10 mouse cellular contexts compared by ENCODE assay signal in the genomic region with DNA sequence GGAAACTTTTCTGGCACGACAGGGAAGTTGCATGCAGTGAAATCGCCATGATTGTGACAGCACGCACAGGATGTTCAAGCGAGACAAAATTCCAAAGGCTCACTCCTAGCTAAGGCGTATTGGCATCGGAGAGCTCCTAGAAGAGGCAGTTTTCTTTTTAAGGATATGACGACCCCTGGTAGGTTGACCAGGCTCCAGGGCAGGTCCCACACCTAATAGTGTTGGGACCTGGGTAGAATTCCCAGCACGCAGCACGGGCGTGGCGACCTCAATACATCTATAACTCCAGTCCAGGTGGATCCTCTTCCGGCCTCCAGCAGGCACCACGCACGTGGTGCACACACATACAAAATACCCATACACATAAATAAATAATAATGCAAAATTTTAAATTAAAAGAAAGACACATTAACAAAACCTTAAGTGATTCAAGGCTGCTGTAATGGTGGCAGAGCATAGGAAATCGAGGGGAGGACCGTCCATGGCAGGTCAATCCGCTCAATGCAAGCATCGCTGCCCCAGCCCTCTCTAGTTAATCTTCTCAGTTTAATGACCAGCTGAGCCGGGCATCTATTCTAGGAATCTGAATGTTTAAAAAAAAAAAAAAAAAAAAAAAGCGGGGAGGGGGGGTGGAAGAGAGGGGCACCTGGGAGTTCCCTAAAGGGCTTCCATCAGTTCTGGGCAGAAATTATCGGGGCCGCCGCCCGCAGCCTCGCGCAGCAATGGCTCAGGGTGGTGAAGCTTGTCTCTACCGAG. TPM values are rescaled to one million over a fixed set of nuclear protein-coding genes. Genes with fewer than 3 reads are reported as not detected.
DNase-seq lines count a peak whose midpoint lies in the region; ATAC-seq and TF ChIP-seq lines count a peak whose summit lies in the region.
"Had no signal": no experiment of that assay in that cellular context is flagged by ENCODE, and none has a peak within 500 bp of the region (broad histone marks: within the 10 kb centered on the region; RNA-seq: fewer than 3 reads in every experiment).

No protein-coding gene starts in this region.

- no peak for ATAC-seq in heart, embryonic 12.5 days (ENCODE audit: insufficient number of reproducible peaks, low FRiP score)
- ATAC-seq in forebrain, embryonic 12.5 days (ENCODE audit: low FRiP score): peak; percentile 48
- 0 out of 2 replicates have a peak, but pooled peaks have one; percentile 1 for ATAC-seq in limb, embryonic 15.5 days (ENCODE audit: insufficient number of reproducible peaks, low FRiP score, low TSS enrichment, low read depth)

- TF ChIP-seq CTCF in E14TG2a.4 (conservative IDR thresholded peaks at IDR 0.05; ENCODE audit: low read length): no peak

- H3K27ac ChIP-seq in heart, embryonic 12.5 days (ENCODE audit: poor library complexity, severe bottlenecking): 0 out of 2 replicates have a peak overlapping the region, but pooled peaks have one; percentile 36
- no peak overlapping the region for H3K27ac ChIP-seq in forebrain, embryonic 12.5 days
- H3K27ac ChIP-seq in limb, embryonic 15.5 days: peak overlapping the region; percentile 38; the same call in 1 of the 2 replicates

- peak overlapping the region; percentile 75 for H3K9ac ChIP-seq in heart, embryonic 12.5 days
- peak overlapping the region; percentile 69 for H3K9ac ChIP-seq in forebrain, embryonic 12.5 days
- peak overlapping the region; percentile 70; the same call in 1 of the 2 replicates for H3K9ac ChIP-seq in limb, embryonic 15.5 days

- peak overlapping the region; percentile 72 for H3K4me3 ChIP-seq in heart, embryonic 12.5 days
- peak overlapping the region; percentile 82 for H3K4me3 ChIP-seq in E14TG2a.4 (replicated peaks; ENCODE audit: low read length)
- H3K4me3 ChIP-seq in forebrain, embryonic 12.5 days (replicated peaks): peak overlapping the region; percentile 71
- H3K4me3 ChIP-seq in limb, embryonic 15.5 days: peak overlapping the region; percentile 76

- H3K9me3 ChIP-seq in heart, embryonic 12.5 days (replicated peaks): no peaks in the 10 kb centered on the region
- H3K9me3 ChIP-seq in E14TG2a.4 (ENCODE audit: low read length): no peaks in the 10 kb centered on the region
- no peaks in the 10 kb centered on the region for H3K9me3 ChIP-seq in forebrain, embryonic 12.5 days
- no peaks in the 10 kb centered on the region for H3K9me3 ChIP-seq in limb, embryonic 15.5 days

- H3K36me3 ChIP-seq in heart, embryonic 12.5 days: peaks cover 28% of the 10 kb centered on the region
- no peaks in the 10 kb centered on the region for H3K36me3 ChIP-seq in E14TG2a.4 (ENCODE audit: insufficient read depth, low read length)
- H3K36me3 ChIP-seq in forebrain, embryonic 12.5 days (replicated peaks): peaks cover 16% of the 10 kb centered on the region
- peaks cover 15% of the 10 kb centered on the region for H3K36me3 ChIP-seq in limb, embryonic 15.5 days

- no peak for DNase-seq in heart, postnatal 25 days (ENCODE audit: low spot score)
- no peak for DNase-seq in adrenal gland, adult 2 months
- no peak for DNase-seq in retina, postnatal 1 day
- no peak for DNase-seq in natural killer cell, adult 2 months (ENCODE audit: low spot score in 2 of 2)

- WGBS in heart, embryonic 12.5 days: 28% methylated on average over 27 of the region's 27 CpGs
- WGBS in forebrain, embryonic 12.5 days: 28% methylated on average over 27 of the region's 27 CpGs
- 27% methylated on average over 27 of the region's 27 CpGs for WGBS in limb, embryonic 15.5 days

- no peaks in the 10 kb centered on the region for H3K27me3 ChIP-seq in heart, embryonic 12.5 days (replicated peaks)
- peaks cover 12% of the 10 kb centered on the region for H3K27me3 ChIP-seq in E14TG2a.4 (ENCODE audit: insufficient read depth, low read length)
- no peaks in the 10 kb centered on the region for H3K27me3 ChIP-seq in forebrain, embryonic 12.5 days
- no peaks in the 10 kb centered on the region for H3K27me3 ChIP-seq in limb, embryonic 15.5 days
- H3K27me3 ChIP-seq: Patski had no signal

- H3K4me2 ChIP-seq in heart, embryonic 12.5 days: peak overlapping the region; percentile 72
- peak overlapping the region; percentile 75 for H3K4me2 ChIP-seq in forebrain, embryonic 12.5 days
- H3K4me2 ChIP-seq in limb, embryonic 15.5 days: peak overlapping the region; percentile 82

- peaks cover 13% of the 10 kb centered on the region for H3K4me1 ChIP-seq in heart, embryonic 12.5 days (replicated peaks)
- peaks cover 42% of the 10 kb centered on the region for H3K4me1 ChIP-seq in E14TG2a.4 (replicated peaks; ENCODE audit: low read depth, low read length)
- H3K4me1 ChIP-seq in forebrain, embryonic 12.5 days: peaks cover 20% of the 10 kb centered on the region
- H3K4me1 ChIP-seq in limb, embryonic 15.5 days: peaks cover 18% of the 10 kb centered on the region

- intact Hi-C loops in heart, postnatal 25 days (cut with DNase I): loop anchor here (1.0 to 5.0 kb wide), 4 partner anchors 28 to 259 kb away; a partner anchor contains a TSS

RNA-seq across cellular contexts. Expression of a gene that starts 0.5 kb away (rescaled TPM):
- 52.4 and 54.6 TPM in 2 replicates for polyA plus RNA-seq in heart, embryonic 12.5 days (2016; fragmentation: Nextera tagmentation; extraction: Ambion mirVana)
- total RNA-seq in heart, postnatal 25 days (2021): 100 to 1,000 TPM; 155 to 156 TPM
- polyA plus RNA-seq in forebrain, embryonic 12.5 days (2016; fragmentation: Nextera tagmentation; extraction: Ambion mirVana): 42.5 and 43.6 TPM in 2 replicates
- polyA plus RNA-seq in limb, embryonic 15.5 days (2015; fragmentation: Nextera tagmentation; extraction: Ambion mirVana): 62.6 and 65.0 TPM in 2 replicates
- 10 to 100 TPM; 56.2 to 68.5 TPM for total RNA-seq in adrenal gland, adult 2 months (2021)
- polyA plus RNA-seq in adrenal gland, adult 2 months (2012; rRNA removed): 74.0 and 75.4 TPM in 2 replicates

RNA-seq across cellular contexts. Expression of a gene that starts 27.8 kb away (rescaled TPM):
- polyA plus RNA-seq in heart, embryonic 12.5 days (2016; fragmentation: Nextera tagmentation; extraction: Ambion mirVana): 48.8 and 52.9 TPM in 2 replicates
- total RNA-seq in heart, postnatal 25 days (2021): 100 to 1,000 TPM in 1 of 2 experiments, 10 to 100 TPM in 1; 99.0 to 102 TPM
- 149 and 160 TPM in 2 replicates for polyA plus RNA-seq in forebrain, embryonic 12.5 days (2016; fragmentation: Nextera tagmentation; extraction: Ambion mirVana)
- 37.4 and 38.2 TPM in 2 replicates for polyA plus RNA-seq in limb, embryonic 15.5 days (2015; fragmentation: Nextera tagmentation; extraction: Ambion mirVana)
- 10 to 100 TPM; 12.0 to 22.4 TPM for total RNA-seq in adrenal gland, adult 2 months (2021)
- 49.1 and 61.8 TPM in 2 replicates for polyA plus RNA-seq in adrenal gland, adult 2 months (2012; rRNA removed)

RNA-seq across cellular contexts. Expression of a gene that starts 46.3 kb away (rescaled TPM):
- polyA plus RNA-seq in heart, embryonic 12.5 days (2016; fragmentation: Nextera tagmentation; extraction: Ambion mirVana): 0.33 and 1.9 TPM in 2 replicates
- total RNA-seq in heart, postnatal 25 days (2021): not detected
- polyA plus RNA-seq in forebrain, embryonic 12.5 days (2016; fragmentation: Nextera tagmentation; extraction: Ambion mirVana): 0.17 and 0.29 TPM in 2 replicates
- 0.53 and 0.99 TPM in 2 replicates for polyA plus RNA-seq in limb, embryonic 15.5 days (2015; fragmentation: Nextera tagmentation; extraction: Ambion mirVana)
- 1 to 10 TPM in 1 of 2 experiments, under 1 TPM in 1; 0.52 to 7.0 TPM for total RNA-seq in adrenal gland, adult 2 months (2021)
- polyA plus RNA-seq in adrenal gland, adult 2 months (2012; rRNA removed): 0.25 and 2.0 TPM in 2 replicates
- total RNA-seq: layer of hippocampus, postnatal 10 days had no signal
